8 mouse cellular contexts compared by ENCODE assay signal in the genomic region with DNA sequence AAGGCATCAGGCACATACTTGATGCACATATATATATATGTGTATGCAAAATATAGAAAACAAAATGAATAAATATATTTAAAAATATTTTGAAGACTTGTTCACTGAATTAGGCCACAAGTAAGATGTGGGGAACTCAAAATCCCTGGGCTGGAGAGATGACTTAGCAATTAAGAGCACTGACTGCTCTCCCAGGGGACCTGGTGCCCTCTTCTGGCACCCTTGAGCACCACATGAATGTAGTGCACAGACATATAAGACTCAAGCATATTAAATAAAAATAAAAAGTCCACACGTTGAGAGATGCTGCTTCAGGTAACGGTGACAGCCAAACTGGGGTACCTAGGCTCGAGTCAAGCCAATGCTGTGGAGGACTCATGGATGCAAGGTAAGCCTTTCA. TPM values are rescaled to one million over a fixed set of nuclear protein-coding genes. Genes with fewer than 3 reads are reported as not detected.
A peak's percentile ranks its signal among the peaks of the same experiment; 100 is the strongest.
DNase-seq lines count a peak whose midpoint lies in the region; ATAC-seq and TF ChIP-seq lines count a peak whose summit lies in the region.

No protein-coding gene starts in this region.

- no peak overlapping the region for H3K4me2 ChIP-seq in forebrain, postnatal 0 days (ENCODE audit: low read depth)
- no peak overlapping the region for H3K4me2 ChIP-seq in forebrain, embryonic 15.5 days (replicated peaks)
- no peak overlapping the region for H3K4me2 ChIP-seq in hindbrain, embryonic 14.5 days (replicated peaks)

- TF ChIP-seq CTCF in forebrain, postnatal 0 days (IDR thresholded peaks at IDR 0.05; ENCODE audit: low read depth): peak; percentile 56

- no peak overlapping the region for H3K9ac ChIP-seq in forebrain, postnatal 0 days
- H3K9ac ChIP-seq in forebrain, embryonic 15.5 days (replicated peaks): no peak overlapping the region
- H3K9ac ChIP-seq in hindbrain, embryonic 14.5 days: no peak overlapping the region

- H3K4me1 ChIP-seq in forebrain, postnatal 0 days (ENCODE audit: insufficient read depth): peaks cover 4% of the 10 kb centered on the region; the same call in 1 of the 2 replicates
- peaks cover 18% of the 10 kb centered on the region for H3K4me1 ChIP-seq in forebrain, embryonic 15.5 days
- peaks cover 12% of the 10 kb centered on the region; the same call in 1 of the 2 replicates for H3K4me1 ChIP-seq in hindbrain, embryonic 14.5 days (replicated peaks; ENCODE audit: control insufficient read depth, insufficient read depth, low read length)

- H3K36me3 ChIP-seq in forebrain, postnatal 0 days (ENCODE audit: insufficient read depth): no peaks in the 10 kb centered on the region
- H3K36me3 ChIP-seq in forebrain, embryonic 15.5 days: 0 out of 2 replicates have a peak, but pooled peaks cover 2% of the 10 kb centered on the region
- H3K36me3 ChIP-seq in hindbrain, embryonic 14.5 days (replicated peaks; ENCODE audit: control insufficient read depth, insufficient read depth): peaks cover 4% of the 10 kb centered on the region; the same call in 1 of the 2 replicates

- WGBS in forebrain, postnatal 0 days: 65% methylated on average over 3 of the region's 3 CpGs
- 59% methylated on average over 3 of the region's 3 CpGs for WGBS in forebrain, embryonic 15.5 days
- 66% methylated on average over 3 of the region's 3 CpGs for WGBS in hindbrain, embryonic 14.5 days

- no peak overlapping the region for H3K4me3 ChIP-seq in forebrain, postnatal 0 days (ENCODE audit: low read depth, low read length)
- no peak overlapping the region for H3K4me3 ChIP-seq in forebrain, embryonic 15.5 days
- H3K4me3 ChIP-seq in hindbrain, embryonic 14.5 days (replicated peaks; ENCODE audit: low read length): no peak overlapping the region

- no peaks in the 10 kb centered on the region for H3K9me3 ChIP-seq in forebrain, postnatal 0 days (ENCODE audit: low read length)
- H3K9me3 ChIP-seq in forebrain, embryonic 15.5 days: no peaks in the 10 kb centered on the region
- no peaks in the 10 kb centered on the region for H3K9me3 ChIP-seq in hindbrain, embryonic 14.5 days (ENCODE audit: control insufficient read depth, low read length)

- DNase-seq in forebrain, postnatal 0 days: peak; percentile 49
- DNase-seq in 3134 (ENCODE audit: extremely low read depth, insufficient read length, low spot score): peak; percentile 41
- peak; percentile 48 for DNase-seq in Muller cell, postnatal 12 days (ENCODE audit: inconsistent ontology term)
- peak; percentile 36 for DNase-seq in retina, embryonic 14.5 days (ENCODE audit: low spot score)
- no peak for DNase-seq in hindbrain, embryonic 14.5 days (ENCODE audit: low spot score)
- DNase-seq in urinary bladder, adult 2 months (ENCODE audit: low spot score): no peak

- H3K27ac ChIP-seq in forebrain, postnatal 0 days (ENCODE audit: low read depth, low read length): no peak overlapping the region
- H3K27ac ChIP-seq in forebrain, embryonic 15.5 days (replicated peaks): no peak overlapping the region
- no peak overlapping the region for H3K27ac ChIP-seq in hindbrain, embryonic 14.5 days

- no peaks in the 10 kb centered on the region for H3K27me3 ChIP-seq in forebrain, postnatal 0 days (ENCODE audit: insufficient read depth, low read length)
- no peaks in the 10 kb centered on the region for H3K27me3 ChIP-seq in forebrain, embryonic 15.5 days
- no peaks in the 10 kb centered on the region for H3K27me3 ChIP-seq in hindbrain, embryonic 14.5 days (ENCODE audit: control insufficient read depth, insufficient read depth, low read length)

- no peak for ATAC-seq in forebrain, postnatal 0 days
- no peak for ATAC-seq in forebrain, embryonic 15.5 days (replicated peaks)
- ATAC-seq in inflammation-experienced regulatory T-cells, adult 6 months: peak; percentile 30
- no peak for ATAC-seq in hindbrain, embryonic 14.5 days (ENCODE audit: low FRiP score)

RNA-seq across cellular contexts. Expression of a gene that starts 2.4 kb away (rescaled TPM):
- 80.3 and 82.2 TPM in 2 replicates for total RNA-seq in forebrain, postnatal 0 days (2014; rRNA removed)
- polyA plus RNA-seq in forebrain, postnatal 0 days (2015; fragmentation: Nextera tagmentation; extraction: Ambion mirVana): 51.4 and 77.1 TPM in 2 replicates
- 99.2 and 100 TPM in 2 replicates for polyA plus RNA-seq in forebrain, embryonic 15.5 days (2015; fragmentation: Nextera tagmentation; extraction: Ambion mirVana)
- polyA plus RNA-seq in inflammation-experienced regulatory T-cells, adult 6 months (2017; shearing (Covaris generic)): 100 to 1,000 TPM; 104 to 125 (median 125) TPM
- 101 and 105 TPM in 2 replicates for polyA plus RNA-seq in hindbrain, embryonic 14.5 days (2014; fragmentation: Nextera tagmentation; extraction: Ambion mirVana)
- polyA plus RNA-seq in urinary bladder, adult 2 months (2012; rRNA removed): 68.8 and 72.9 TPM in 2 replicates

RNA-seq across cellular contexts. Expression of a gene that starts 31.7 kb away (rescaled TPM):
- total RNA-seq in forebrain, postnatal 0 days (2014; rRNA removed): 68.7 and 78.9 TPM in 2 replicates
- polyA plus RNA-seq in forebrain, postnatal 0 days (2015; fragmentation: Nextera tagmentation; extraction: Ambion mirVana): 55.0 and 67.2 TPM in 2 replicates
- 56.3 and 56.6 TPM in 2 replicates for polyA plus RNA-seq in forebrain, embryonic 15.5 days (2015; fragmentation: Nextera tagmentation; extraction: Ambion mirVana)
- 1 to 10 TPM; 3.1 to 4.5 (median 3.5) TPM for polyA plus RNA-seq in inflammation-experienced regulatory T-cells, adult 6 months (2017; shearing (Covaris generic))
- polyA plus RNA-seq in hindbrain, embryonic 14.5 days (2014; fragmentation: Nextera tagmentation; extraction: Ambion mirVana): 54.3 and 61.8 TPM in 2 replicates
- polyA plus RNA-seq in urinary bladder, adult 2 months (2012; rRNA removed): 44.7 and 47.8 TPM in 2 replicates

Comparison
In these comparisons a context has a peak if more than half of its experiments do, and no peak if none do; other contexts are left out.
1. DNase-seq: peak in forebrain, postnatal 0 days (single experiment), 3134 (single experiment), Muller cell, postnatal 12 days (single experiment) and retina, embryonic 14.5 days (single experiment); none in hindbrain, embryonic 14.5 days (single experiment) and urinary bladder, adult 2 months (single experiment).